In the genomic region with DNA sequence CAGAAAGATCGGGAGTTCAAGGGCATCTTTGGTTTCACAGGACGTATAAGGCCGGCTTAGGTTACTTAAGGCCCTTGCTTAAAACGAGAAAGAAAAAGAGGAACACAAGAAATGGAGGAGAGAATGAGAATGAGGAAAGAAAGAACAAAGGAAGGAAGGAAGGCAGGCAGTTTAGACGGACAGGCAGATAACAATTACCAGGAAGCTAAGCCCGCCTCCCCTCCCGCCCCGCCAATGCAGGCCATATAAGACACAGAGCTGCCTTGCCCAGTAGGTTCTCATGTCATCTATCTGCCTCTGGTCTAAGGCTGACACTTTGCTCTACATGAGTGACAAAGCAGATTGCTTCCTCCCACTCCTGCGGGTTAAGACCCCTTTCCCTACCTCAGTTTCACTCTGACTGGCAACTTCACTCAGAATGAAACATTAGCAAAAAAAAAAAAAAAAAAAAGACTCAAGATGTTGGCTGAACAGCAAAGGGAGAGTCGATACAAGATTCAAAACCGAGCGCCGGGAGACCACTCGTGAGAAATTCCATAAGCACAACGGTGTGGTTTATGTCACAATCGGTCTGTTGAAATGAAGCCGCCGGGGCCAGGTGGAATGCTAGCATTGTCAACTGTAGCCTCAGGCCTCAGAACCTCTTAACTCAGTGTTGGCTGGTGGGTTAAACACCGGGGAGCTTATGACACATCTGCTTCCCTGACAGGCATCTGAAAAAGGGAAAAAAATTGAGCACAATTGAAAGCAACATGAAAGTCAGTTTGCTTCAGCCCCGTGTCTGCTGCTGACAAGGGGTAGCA, we compare ENCODE assay signal across 19 mouse cellular contexts.
DNase-seq lines count a peak whose midpoint lies in the region; ATAC-seq and TF ChIP-seq lines count a peak whose summit lies in the region.
"Had no signal": no experiment of that assay in that cellular context is flagged by ENCODE, and none has a peak within 500 bp of the region (broad histone marks: within the 10 kb centered on the region; RNA-seq: fewer than 3 reads in every experiment).

No protein-coding gene starts in this region.

- H3K4me2 ChIP-seq in midbrain, embryonic 14.5 days (ENCODE audit: low read length): no peak overlapping the region
- H3K4me2 ChIP-seq in midbrain, postnatal 0 days (ENCODE audit: low read depth, low read length, poor library complexity, severe bottlenecking): no peak overlapping the region
- H3K4me2 ChIP-seq: embryonic facial prominence, embryonic 13.5 days; midbrain, embryonic 15.5 days had no signal

- no peaks in the 10 kb centered on the region for H3K27me3 ChIP-seq in midbrain, embryonic 14.5 days (ENCODE audit: control insufficient read depth, insufficient read depth, low read length)
- H3K27me3 ChIP-seq in midbrain, postnatal 0 days (ENCODE audit: insufficient read depth, low read length): no peaks in the 10 kb centered on the region
- H3K27me3 ChIP-seq: embryonic facial prominence, embryonic 13.5 days; midbrain, embryonic 15.5 days had no signal

- WGBS in midbrain, embryonic 14.5 days: 70% methylated on average over 20 of the region's 20 CpGs
- WGBS in midbrain, postnatal 0 days: 67% methylated on average over 20 of the region's 20 CpGs

- no peak overlapping the region for H3K27ac ChIP-seq in midbrain, embryonic 14.5 days (replicated peaks; ENCODE audit: low read depth, low read length)
- H3K27ac ChIP-seq in midbrain, postnatal 0 days (ENCODE audit: low read depth, low read length): no peak overlapping the region
- H3K27ac ChIP-seq: embryonic facial prominence, embryonic 13.5 days; hindbrain, postnatal 0 days; midbrain, embryonic 15.5 days had no signal

- H3K4me3 ChIP-seq in midbrain, embryonic 14.5 days (replicated peaks; ENCODE audit: low read depth, low read length): no peak overlapping the region
- H3K4me3 ChIP-seq in midbrain, postnatal 0 days (ENCODE audit: low read depth, low read length): no peak overlapping the region
- H3K4me3 ChIP-seq: embryonic facial prominence, embryonic 13.5 days; midbrain, embryonic 15.5 days had no signal

- no peaks in the 10 kb centered on the region for H3K4me1 ChIP-seq in midbrain, embryonic 14.5 days (ENCODE audit: control insufficient read depth, insufficient read depth, low read length)
- 0 out of 2 replicates have a peak, but pooled peaks cover 4% of the 10 kb centered on the region for H3K4me1 ChIP-seq in midbrain, postnatal 0 days (ENCODE audit: insufficient read depth, low read length)

- no peak for TF ChIP-seq CTCF in midbrain, postnatal 0 days (IDR thresholded peaks at IDR 0.05)
- no peak for TF ChIP-seq CTCF in brain, embryonic 14.5 days (IDR thresholded peaks at IDR 0.05; ENCODE audit: borderline replicate concordance, extremely low read depth, insufficient read depth, insufficient read length)

- no peak for TF ChIP-seq POLR2A in brain, embryonic 14.5 days (IDR thresholded peaks at IDR 0.05; ENCODE audit: borderline replicate concordance, extremely low read depth, insufficient read depth, insufficient read length, poor library complexity, severe bottlenecking)

- H3K36me3 ChIP-seq in midbrain, embryonic 14.5 days (ENCODE audit: control insufficient read depth, insufficient read depth, low read length): no peaks in the 10 kb centered on the region
- H3K36me3 ChIP-seq in midbrain, postnatal 0 days (ENCODE audit: insufficient read depth, low read length): no peaks in the 10 kb centered on the region
- H3K36me3 ChIP-seq: embryonic facial prominence, embryonic 13.5 days; midbrain, embryonic 15.5 days had no signal

- H3K9ac ChIP-seq in midbrain, embryonic 14.5 days (replicated peaks; ENCODE audit: low read length): no peak overlapping the region
- H3K9ac ChIP-seq in midbrain, postnatal 0 days (replicated peaks; ENCODE audit: low read length, poor library complexity, severe bottlenecking): no peak overlapping the region
- H3K9ac ChIP-seq: embryonic facial prominence, embryonic 13.5 days; midbrain, embryonic 15.5 days had no signal

- no peak for ATAC-seq in midbrain, embryonic 14.5 days (ENCODE audit: low FRiP score, low TSS enrichment)
- ATAC-seq in midbrain, postnatal 0 days (ENCODE audit: low FRiP score): no peak
- peak; percentile 67 for ATAC-seq in inflammation-experienced regulatory T-cells, adult 6 months
- ATAC-seq: hindbrain, postnatal 0 days; midbrain, embryonic 15.5 days had no signal

- no peaks in the 10 kb centered on the region for H3K9me3 ChIP-seq in midbrain, embryonic 14.5 days (ENCODE audit: control insufficient read depth, low read length)
- H3K9me3 ChIP-seq in midbrain, postnatal 0 days (ENCODE audit: low read length): no peaks in the 10 kb centered on the region
- H3K9me3 ChIP-seq: embryonic facial prominence, embryonic 13.5 days; midbrain, embryonic 15.5 days had no signal

- peak; percentile 61 for DNase-seq in midbrain, embryonic 14.5 days
- no peak for DNase-seq in midbrain, postnatal 0 days (ENCODE audit: low spot score)
- peak; percentile 53 for DNase-seq in brain, embryonic 14.5 days (ENCODE audit: low read depth)
- peak; percentile 45 for DNase-seq in thymus, postnatal 4 days
- no peak for DNase-seq in spleen, postnatal 36 days (ENCODE audit: low spot score in 2 of 2)
- DNase-seq in B cell, adult 2 months: no peak
- DNase-seq: adrenal gland, postnatal 10 days; cerebellum, adult 2 months; gastrocnemius, postnatal 10 days; heart, postnatal 36 days; kidney, adult 8-10 months; kidney, postnatal 25 days; layer of hippocampus, adult 9-11 months; lung, adult 18-20 months; right cerebral cortex, postnatal 14 days had no signal

Comparison
In these comparisons a context has a peak if more than half of its experiments do, and no peak if none do; other contexts are left out.
1. DNase-seq: peak in midbrain, embryonic 14.5 days (single experiment), brain, embryonic 14.5 days (single experiment) and thymus, postnatal 4 days (single experiment); none in midbrain, postnatal 0 days (single experiment), spleen, postnatal 36 days (0 of 2) and B cell, adult 2 months (0 of 2).